Mouse (Mus musculus) forebrain, postnatal 0 days (tissue): ENCODE data around the gene Jup. TPM values are rescaled to one million over a fixed set of nuclear protein-coding genes. Genes with fewer than 3 reads are reported as not detected.

Experiments
- ATAC-seq: fragments of 200-750 bp; cut with Nextera tagmentation; 2 replicates; pipeline ENCODE4 v1.8.0; 2017; ENCODE audit warnings: mild to moderate bottlenecking, moderate library complexity
- DNase-seq: peaks from one replicate; pipeline ENCODE4 v3.0.0-alpha.2; 2015
- H3K27ac ChIP-seq: fragments of 300-500 bp; sonication (generic); 2 replicates; pipeline ENCODE4 v1.5.1; 2014; ENCODE audit warnings: low read depth, mild to moderate bottlenecking, antibody characterized with exemption, low read length, moderate library complexity, mixed read lengths
- H3K27me3 ChIP-seq: fragments of 300-500 bp; sonication (generic); 2 replicates; pipeline ENCODE4 v1.6.1; 2014; ENCODE audit warnings: mild to moderate bottlenecking, low read length, mixed read lengths; ENCODE audit not compliant: insufficient read depth
- H3K36me3 ChIP-seq: fragments of 300-500 bp; sonication (generic); 2 replicates; pipeline ENCODE4 v1.6.1; 2014; ENCODE audit warnings: mild to moderate bottlenecking, moderate library complexity; ENCODE audit not compliant: insufficient read depth
- H3K4me1 ChIP-seq: fragments of 300-500 bp; sonication (generic); 2 replicates; pipeline ENCODE4 v1.6.1; 2014; ENCODE audit warnings: antibody characterized with exemption; ENCODE audit not compliant: insufficient read depth
- H3K4me2 ChIP-seq: fragments of 300-500 bp; sonication (generic); 2 replicates; pipeline ENCODE4 v1.6.1; 2014; ENCODE audit warnings: low read depth, mild to moderate bottlenecking, moderate library complexity
- H3K4me3 ChIP-seq: fragments of 300-500 bp; sonication (generic); 2 replicates; pipeline ENCODE4 v1.5.1; 2014; ENCODE audit warnings: low read depth, low read length, mixed read lengths
- H3K9ac ChIP-seq: fragments of 300-500 bp; sonication (generic); 2 replicates; pipeline ENCODE4 v1.6.1; 2014; ENCODE audit warnings: mild to moderate bottlenecking
- H3K9me3 ChIP-seq: fragments of 300-500 bp; sonication (generic); 2 replicates; pipeline ENCODE4 v1.6.1; 2016; ENCODE audit warnings: low read length
- CTCF ChIP-seq: sonication (generic); IDR thresholded peaks from 2 replicates; pipeline ENCODE4 v1.5.1; 2016; ENCODE audit warnings: antibody characterized with exemption, control low read depth, low read depth
- WGBS: fragments of 180-500 bp; shearing (Covaris S2); extraction: QIAGEN DNeasy Blood & Tissue Kit; methylation state at CpG from one replicate; pipeline ENCODE4 v1.1.7; 2014; 5-methylcytosine and 5-hydroxymethylcytosine counted together
- polyA plus RNA-seq: library from polyadenylated mRNA; unstranded; fragments of >200 nt; fragmentation: Nextera tagmentation; extraction: Ambion mirVana; gene quantifications from 2 replicates; pipeline ENCODE4 v1.2.1, GENCODE M21; 2015
- total RNA-seq: library from RNA; depleted of rRNA; stranded (reverse); fragments of >200 nt; gene quantifications from 2 replicates; pipeline ENCODE4 v1.2.3, GENCODE M21; 2014

Jup gene
- total and polyA plus RNA-seq, 2 experiments from 2014 or later: 67.0 to 106 TPM

- 44% methylated on average over 10 of the region's 10 CpGs for WGBS
- DNase-seq (peak; percentile 65), ATAC-seq (peak; percentile 73)
- H3K27me3 ChIP-seq: no peaks in the 10 kb centered on the region
- no peak overlapping the region for H3K4me3 ChIP-seq
- peaks cover under 1% of the 10 kb centered on the region for H3K4me1 ChIP-seq
- H3K9ac ChIP-seq: no peak overlapping the region
- H3K4me2 ChIP-seq: no peak overlapping the region
- no peaks in the 10 kb centered on the region for H3K9me3 ChIP-seq
- no peaks in the 10 kb centered on the region; the same call in 1 of the 2 replicates for H3K36me3 ChIP-seq
- peak; percentile 79 for TF ChIP-seq CTCF
- H3K27ac ChIP-seq: no peak overlapping the region
Observed at GRCm38 (mm10) chr11:100408076-100408834, 10.7 kb upstream of the Jup start.

GRCm38 (mm10) chr11:100406995-100407705 is 9.6 kb upstream of the Jup start:
- Histone ChIP-seq H3K9ac (no peak overlapping the region), H3K27ac (no peak overlapping the region), H3K4me3 (no peak overlapping the region), H3K4me2 (no peak overlapping the region), H3K36me3 (no peaks in the 10 kb centered on the region; the same call in 1 of the 2 replicates), H3K27me3 (no peaks in the 10 kb centered on the region), H3K9me3 (no peaks in the 10 kb centered on the region), H3K4me1 (no peaks in the 10 kb centered on the region; the same call in 1 of the 2 replicates)
- 72% methylated on average over 5 of the region's 5 CpGs for WGBS
- no peak for DNase-seq
- no peak for TF ChIP-seq CTCF
- ATAC-seq: no peak

DNA sequence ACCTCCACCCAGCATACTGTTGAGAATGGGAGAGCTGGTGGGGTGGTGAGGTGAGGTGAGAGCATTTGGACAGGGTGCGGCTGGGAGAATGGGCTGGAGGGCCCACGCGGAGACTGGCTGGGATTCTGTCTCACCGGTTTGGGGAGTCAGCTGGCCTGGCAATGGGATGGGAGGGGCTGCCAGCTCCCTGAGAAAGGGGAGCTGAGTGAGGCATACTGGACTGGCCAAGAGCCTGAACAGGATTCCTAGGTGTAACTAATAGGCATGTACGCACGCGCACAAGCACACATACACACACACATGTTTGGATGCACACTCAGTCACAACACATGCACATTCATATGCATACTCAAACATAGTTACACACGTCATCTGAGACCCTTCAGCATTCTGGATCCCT is 8.7 kb upstream of the Jup start:
- Histone ChIP-seq H3K9me3 (no peaks in the 10 kb centered on the region), H3K4me3 (no peak overlapping the region), H3K36me3 (no peaks in the 10 kb centered on the region; the same call in 1 of the 2 replicates), H3K4me2 (no peak overlapping the region), H3K4me1 (no peaks in the 10 kb centered on the region), H3K27ac (no peak overlapping the region), H3K27me3 (no peaks in the 10 kb centered on the region), H3K9ac (no peak overlapping the region)
- ATAC-seq: no peak
- 75% methylated on average over 8 of the region's 8 CpGs for WGBS
- TF ChIP-seq CTCF: no peak
- no peak for DNase-seq

DNA sequence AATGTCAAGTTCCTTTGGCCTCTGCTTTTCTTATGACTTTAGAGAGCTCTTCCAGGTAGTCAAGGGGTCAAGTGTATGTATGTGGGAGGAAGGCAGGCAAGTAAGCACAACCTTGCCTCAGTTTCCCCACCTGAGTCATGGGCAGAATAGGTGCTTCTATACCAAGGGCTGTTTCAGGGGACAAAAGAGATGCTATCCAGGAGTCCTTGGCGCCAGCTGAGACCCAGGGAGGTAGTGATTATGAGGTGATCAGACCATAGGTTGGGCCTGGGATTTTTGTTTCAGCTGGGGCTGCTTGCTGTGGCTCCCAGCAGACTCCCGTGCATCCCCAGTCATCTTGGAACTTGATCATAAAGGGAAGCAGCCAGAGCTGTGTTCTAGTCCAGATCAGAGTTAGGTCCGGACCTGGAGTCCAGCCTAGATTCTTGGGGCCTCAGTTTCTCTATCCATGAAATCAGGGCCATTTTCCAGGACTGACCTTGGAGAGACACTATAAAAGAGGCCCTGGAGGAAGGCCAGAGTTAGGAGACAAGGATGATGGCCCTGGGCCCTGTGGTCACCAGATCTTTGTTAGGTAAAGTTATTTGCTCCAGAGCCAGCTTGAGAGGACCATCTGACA is 7.0 kb upstream of the Jup start:
- Histone ChIP-seq H3K36me3 (no peaks in the 10 kb centered on the region; the same call in 1 of the 2 replicates), H3K4me2 (no peak overlapping the region), H3K4me1 (no peaks in the 10 kb centered on the region), H3K4me3 (no peak overlapping the region), H3K9me3 (no peaks in the 10 kb centered on the region), H3K27ac (no peak overlapping the region), H3K9ac (no peak overlapping the region), H3K27me3 (no peaks in the 10 kb centered on the region)
- DNase-seq (no peak), ATAC-seq (no peak)
- WGBS: 82% methylated on average over 3 of the region's 3 CpGs
- TF ChIP-seq CTCF: no peak

GRCm38 (mm10) chr11:100403445-100404134 is 6.0 kb upstream of the Jup start:
- Histone ChIP-seq H3K27me3 (no peaks in the 10 kb centered on the region), H3K27ac (no peak overlapping the region), H3K9me3 (no peaks in the 10 kb centered on the region), H3K36me3 (no peaks in the 10 kb centered on the region), H3K4me3 (no peak overlapping the region), H3K9ac (no peak overlapping the region), H3K4me1 (no peaks in the 10 kb centered on the region), H3K4me2 (no peak overlapping the region)
- TF ChIP-seq CTCF: no peak
- ATAC-seq (no peak), DNase-seq (no peak)
- WGBS: 72% methylated on average over 10 of the region's 10 CpGs

- 79% methylated on average over 2 of the region's 2 CpGs for WGBS
- no peaks in the 10 kb centered on the region for H3K9me3 ChIP-seq
Observed at GRCm38 (mm10) chr11:100402682-100403081, 5.1 kb upstream of the Jup start.

More at GRCm38 (mm10) chr11:100402682-100403081, 5.1 kb upstream of the Jup start:
- TF ChIP-seq CTCF: no peak
- ATAC-seq (no peak), DNase-seq (no peak)
- Histone ChIP-seq H3K9ac (no peak overlapping the region), H3K4me3 (no peak overlapping the region), H3K4me2 (no peak overlapping the region), H3K4me1 (no peaks in the 10 kb centered on the region), H3K27me3 (no peaks in the 10 kb centered on the region), H3K36me3 (no peaks in the 10 kb centered on the region), H3K27ac (no peak overlapping the region)
